Mouse (Mus musculus): ENCODE measurements at regions not wholly inside any gene's neighbourhood (a gene's known extent, or its start where the extent isn't known, plus 50 kb on each side); places are given as distances from the start of the nearest gene placed in this dataset.
A peak's percentile ranks its signal among the peaks of the same experiment; 100 is the strongest.

GRCm38 (mm10) chr11:42067788-42068187 lies 67.1 kb upstream of the Gabrg2 start:
- peak; percentile 4 to 16 for DNase-seq

GRCm38 (mm10) chr11:42051567-42051966 lies 50.9 kb upstream of the Gabrg2 start:
- no peak for DNase-seq
